Mouse (Mus musculus) liver, adult 2 months (tissue): ENCODE results near the gene Nol12. TPM values are rescaled to one million over a fixed set of nuclear protein-coding genes. Genes with fewer than 3 reads are reported as not detected.

Experiments used
- DNase-seq: peaks from one replicate; pipeline ENCODE4 v3.0.0-alpha.2; 2011; ENCODE audit warnings: low read depth, low spot score; ENCODE audit errors: extremely low read depth
- H3K27ac ChIP-seq: fragments of 200-500 bp; replicated peaks from 2 replicates; pipeline ENCODE4 v1.5.1; 2012; ENCODE audit warnings: low read depth, mild to moderate bottlenecking, control low read depth, inconsistent platforms, low read length; ENCODE audit not compliant: insufficient read depth
- H3K27me3 ChIP-seq: fragments of 200-500 bp; 2 replicates; pipeline ENCODE4 v1.6.1; 2012; ENCODE audit warnings: mild to moderate bottlenecking, moderate library complexity, low read length, inconsistent platforms; ENCODE audit not compliant: control insufficient read depth, insufficient read depth
- H3K36me3 ChIP-seq: fragments of 200-500 bp; 2 replicates; pipeline ENCODE4 v1.6.1; 2012; ENCODE audit warnings: low read length, inconsistent platforms; ENCODE audit not compliant: control insufficient read depth, insufficient read depth
- H3K4me1 ChIP-seq: fragments of 200-500 bp; 2 replicates; pipeline ENCODE4 v1.6.1; 2011; ENCODE audit warnings: low read length; ENCODE audit not compliant: control insufficient read depth, insufficient read depth
- H3K4me3 ChIP-seq: fragments of 200-500 bp; 2 replicates; pipeline ENCODE4 v1.5.1; 2011; ENCODE audit warnings: low read depth, mild to moderate bottlenecking, control low read depth, low read length, moderate library complexity; ENCODE audit not compliant: insufficient read depth
- H3K79me2 ChIP-seq: fragments of 200-500 bp; 2 replicates; pipeline ENCODE4 v1.6.1; 2012; ENCODE audit warnings: inconsistent platforms, mild to moderate bottlenecking, low read length, moderate library complexity; ENCODE audit not compliant: control insufficient read depth, insufficient read depth
- H3K9ac ChIP-seq: fragments of 200-500 bp; 2 replicates; pipeline ENCODE4 v1.6.1; 2012; ENCODE audit warnings: low read depth, mild to moderate bottlenecking, control low read depth, inconsistent platforms, low read length
- CTCF ChIP-seq: fragments of 200-500 bp; IDR thresholded peaks from 2 replicates; pipeline ENCODE4 v1.5.1; 2011; ENCODE audit warnings: low read depth, low read length, control low read depth
- POLR2A ChIP-seq: fragments of 200-500 bp; IDR thresholded peaks from 2 replicates; pipeline ENCODE4 v1.6.1; 2011; ENCODE audit warnings: low read length, control low read depth; ENCODE audit not compliant: insufficient read depth; ENCODE audit errors: extremely low read depth
- whole genome bisulfite sequencing: fragments of 180-500 bp; shearing (Covaris S2); methylation state at CpG from one replicate; pipeline ENCODE4 v1.1.7; 2018; 5-methylcytosine and 5-hydroxymethylcytosine counted together
- polyA plus RNA-seq: library from polyadenylated mRNA; depleted of rRNA; stranded (reverse); fragments of >200 nt; gene quantifications from 2 replicates; pipeline ENCODE4 v1.2.3, GENCODE M21; 2012
- total RNA-seq: library from RNA; depleted of rRNA; stranded (reverse); fragments of >200 nt; gene quantifications from 2 replicates; pipeline ENCODE4 v1.2.3, GENCODE M21; 2014

Nol12 gene
- total and polyA plus RNA-seq, 2 experiments, result 5.3 to 13.1 TPM

GRCm38 (mm10) chr15:78977676-78978159, 43.0 kb downstream of the Nol12 start:
- Histone ChIP-seq H3K27ac (no peak overlapping the region), H3K36me3 (no peaks in the 10 kb centered on the region)
- TF ChIP-seq CTCF (no peak), POLR2A (no peak)

DNA sequence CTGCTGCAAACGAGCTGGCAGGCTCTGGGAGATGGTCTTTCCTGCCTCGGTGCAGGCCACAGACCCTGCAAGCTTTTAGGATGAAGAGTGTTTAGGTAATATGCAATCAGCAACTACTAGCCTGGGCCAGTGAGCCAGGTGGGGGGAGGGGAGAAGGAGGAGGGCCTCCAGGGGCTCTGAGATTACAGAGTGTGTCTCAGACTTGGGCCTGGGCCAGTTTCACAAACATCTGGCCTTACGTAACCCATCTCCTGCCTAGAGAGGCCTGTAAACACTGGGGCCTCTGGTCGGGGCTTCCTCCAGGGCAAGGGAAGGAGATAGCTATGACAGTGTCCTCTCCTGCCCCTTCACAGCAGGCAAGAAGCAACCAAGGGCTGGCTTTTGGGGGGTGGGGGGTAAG, 44.1 kb downstream of the Nol12 start:
- Histone ChIP-seq H3K27ac (peak overlapping the region; percentile 10; the same call in 1 of the 2 replicates), H3K4me1 (peaks cover 10% of the 10 kb centered on the region), H3K9ac (no peak overlapping the region), H3K27me3 (no peaks in the 10 kb centered on the region), H3K36me3 (no peaks in the 10 kb centered on the region), H3K79me2 (peaks cover 7% of the 10 kb centered on the region; the same call in 1 of the 2 replicates), H3K4me3 (no peak overlapping the region)
- TF ChIP-seq POLR2A (no peak), CTCF (no peak)
- 10% methylated on average over 4 of the region's 4 CpGs for WGBS
- peak; percentile 63 for DNase-seq

More at GRCm38 (mm10) chr15:78977676-78978159, 43.0 kb downstream of the Nol12 start:
- 90% methylated on average over 8 of the region's 8 CpGs for WGBS
- Histone ChIP-seq H3K27me3 (no peaks in the 10 kb centered on the region), H3K9ac (no peak overlapping the region), H3K4me3 (no peak overlapping the region), H3K79me2 (no peaks in the 10 kb centered on the region), H3K4me1 (peaks cover 6% of the 10 kb centered on the region)
- no peak for DNase-seq

DNA sequence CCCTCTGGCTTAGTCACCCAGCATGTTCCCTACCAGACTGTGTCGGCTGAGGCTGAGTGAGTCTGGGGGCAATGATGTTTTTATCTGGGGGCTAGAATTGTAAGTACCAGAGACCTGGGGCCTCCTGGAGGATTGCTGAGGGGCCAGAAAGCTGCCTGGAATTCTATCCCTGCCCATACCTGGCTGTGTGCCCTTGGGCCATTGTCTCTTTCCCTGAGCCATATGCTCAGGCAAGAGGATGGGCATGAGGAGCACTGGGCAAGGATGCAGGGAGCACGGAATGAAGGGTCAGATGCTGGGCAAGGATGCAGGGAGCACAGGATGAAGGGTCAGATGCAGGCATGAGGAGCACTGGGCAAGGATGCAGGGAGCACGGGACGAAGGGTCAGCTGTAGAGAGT, 45.4 kb downstream of the Nol12 start:
- Histone ChIP-seq H3K27ac (no peak overlapping the region), H3K4me3 (no peak overlapping the region), H3K9ac (no peak overlapping the region), H3K79me2 (peaks cover 17% of the 10 kb centered on the region; the same call in 1 of the 2 replicates), H3K36me3 (no peaks in the 10 kb centered on the region), H3K4me1 (peaks cover 10% of the 10 kb centered on the region), H3K27me3 (no peaks in the 10 kb centered on the region)
- 92% methylated on average over 4 of the region's 4 CpGs for WGBS
- DNase-seq, result no peak
- TF ChIP-seq POLR2A (no peak), CTCF (no peak)

GRCm38 (mm10) chr15:78982658-78983435, 48.1 kb downstream of the Nol12 start:
- peaks cover 25% of the 10 kb centered on the region; the same call in 1 of the 2 replicates for H3K79me2 ChIP-seq
- under 1% methylated on average over 67 of the region's 67 CpGs for WGBS
- H3K27me3 ChIP-seq, result no peaks in the 10 kb centered on the region

GRCm38 (mm10) chr15:78983436-78984285, 48.9 kb downstream of the Nol12 start:
- Histone ChIP-seq H3K36me3 (no peaks in the 10 kb centered on the region), H3K79me2 (peaks cover 25% of the 10 kb centered on the region; the same call in 1 of the 2 replicates), H3K9ac (peak overlapping the region; percentile 98), H3K4me3 (peak overlapping the region; percentile 99), H3K27me3 (no peaks in the 10 kb centered on the region), H3K27ac (peak overlapping the region; percentile 95), H3K4me1 (peaks cover 8% of the 10 kb centered on the region)
- TF ChIP-seq POLR2A (no peak), CTCF (no peak)
- peak; percentile 62 for DNase-seq
- 3% methylated on average over 21 of the region's 21 CpGs for WGBS

More at GRCm38 (mm10) chr15:78982658-78983435, 48.1 kb downstream of the Nol12 start:
- H3K4me1 ChIP-seq, result peaks cover 10% of the 10 kb centered on the region
- no peaks in the 10 kb centered on the region for H3K36me3 ChIP-seq
- H3K9ac ChIP-seq, result peak overlapping the region; percentile 98
- peak; percentile 90 for DNase-seq
- peak; percentile 83 for TF ChIP-seq POLR2A
- no peak for TF ChIP-seq CTCF
- H3K4me3 ChIP-seq, result peak overlapping the region; percentile 99
- peak overlapping the region; percentile 95 for H3K27ac ChIP-seq
